Mouse (Mus musculus) ES-Bruce4 (cell line): ENCODE data around the gene BC051142. TPM values are rescaled to one million over a fixed set of nuclear protein-coding genes. Genes with fewer than 3 reads are reported as not detected.
A peak's percentile ranks its signal among the peaks of the same experiment; 100 is the strongest.

Experiments
- H3K27ac ChIP-seq: 2 replicates; pipeline ENCODE4 v1.5.1; 2012; ENCODE audit warnings: low read length, inconsistent platforms; ENCODE audit not compliant: insufficient read depth
- H3K27me3 ChIP-seq: 2 replicates; pipeline ENCODE4 v1.6.1; 2012; ENCODE audit warnings: mild to moderate bottlenecking, low read length, inconsistent platforms; ENCODE audit not compliant: control insufficient read depth, poor library complexity, insufficient read depth, severe bottlenecking
- H3K36me3 ChIP-seq: 2 replicates; pipeline ENCODE4 v1.6.1; 2012; ENCODE audit warnings: inconsistent platforms, mild to moderate bottlenecking, low read length, moderate library complexity; ENCODE audit not compliant: control insufficient read depth, poor library complexity, insufficient read depth, severe bottlenecking
- H3K4me1 ChIP-seq: one replicate; pipeline ENCODE4 v1.8.1; 2011; ENCODE audit warnings: low read length; ENCODE audit not compliant: control insufficient read depth, insufficient read depth
- H3K4me3 ChIP-seq: 2 replicates; pipeline ENCODE4 v1.5.1; 2011; ENCODE audit warnings: low read depth, mild to moderate bottlenecking, low read length
- H3K9ac ChIP-seq: 2 replicates; pipeline ENCODE4 v1.6.1; 2012; ENCODE audit warnings: low read depth, mild to moderate bottlenecking, inconsistent platforms; ENCODE audit not compliant: poor library complexity, severe bottlenecking
- H3K9me3 ChIP-seq: replicated peaks from 2 replicates; pipeline ENCODE4 v1.6.1; 2012; ENCODE audit warnings: mild to moderate bottlenecking, low read length, inconsistent platforms; ENCODE audit not compliant: control insufficient read depth, poor library complexity, insufficient read depth, severe bottlenecking
- CTCF ChIP-seq: IDR thresholded peaks from one replicate; pipeline ENCODE4 v1.8.1; 2011; ENCODE audit warnings: low read depth, low read length
- EP300 ChIP-seq: IDR thresholded peaks from 2 replicates; pipeline ENCODE4 v1.6.1; 2011; ENCODE audit warnings: low read depth, low read length; ENCODE audit not compliant: insufficient read depth
- POLR2A ChIP-seq: IDR thresholded peaks from one replicate; pipeline ENCODE4 v1.8.1; 2011; ENCODE audit warnings: low read length; ENCODE audit not compliant: insufficient read depth
- polyA plus RNA-seq: library from polyadenylated mRNA; stranded (reverse); fragments of >200 nt; gene quantifications from 2 replicates; pipeline ENCODE4 v1.2.4, GENCODE M21; 2011; ENCODE audit warnings: low read depth; ENCODE audit not compliant: missing spikeins, insufficient read depth, insufficient read length

Gene BC051142
- polyA plus RNA-seq, 1 experiment: not detected

GRCm38 (mm10) chr17:34378716-34379115 is 19.9 kb upstream of the BC051142 start:
- no peaks in the 10 kb centered on the region for H3K9me3 ChIP-seq
- H3K36me3 ChIP-seq: no peaks in the 10 kb centered on the region
- no peaks in the 10 kb centered on the region for H3K27me3 ChIP-seq
- H3K4me3 ChIP-seq: no peak overlapping the region
- H3K9ac ChIP-seq: no peak overlapping the region
- TF ChIP-seq POLR2A: no peak
- H3K4me1 ChIP-seq: peaks cover 4% of the 10 kb centered on the region
- H3K27ac ChIP-seq: no peak overlapping the region

- Histone ChIP-seq H3K27ac (no peak overlapping the region), H3K9me3 (no peaks in the 10 kb centered on the region), H3K4me1 (peaks cover 4% of the 10 kb centered on the region), H3K27me3 (no peaks in the 10 kb centered on the region), H3K4me3 (no peak overlapping the region), H3K9ac (no peak overlapping the region), H3K36me3 (no peaks in the 10 kb centered on the region)
- TF ChIP-seq EP300: no peak
- no peak for TF ChIP-seq CTCF
- TF ChIP-seq POLR2A: no peak
Observed at GRCm38 (mm10) chr17:34379451-34379850, 19.2 kb upstream of the BC051142 start.

GRCm38 (mm10) chr17:34381876-34382275 is 16.7 kb upstream of the BC051142 start:
- 0 out of 2 replicates have a peak overlapping the region, but pooled peaks have one; percentile 6 for H3K27ac ChIP-seq
- peaks cover 4% of the 10 kb centered on the region for H3K4me1 ChIP-seq
- no peaks in the 10 kb centered on the region for H3K9me3 ChIP-seq
- no peaks in the 10 kb centered on the region for H3K36me3 ChIP-seq
- no peaks in the 10 kb centered on the region for H3K27me3 ChIP-seq
- no peak overlapping the region for H3K9ac ChIP-seq
- TF ChIP-seq EP300: no peak
- no peak for TF ChIP-seq CTCF
- TF ChIP-seq POLR2A: no peak
- no peak overlapping the region for H3K4me3 ChIP-seq

- no peak overlapping the region for H3K4me3 ChIP-seq
- H3K9ac ChIP-seq: no peak overlapping the region
- peak; percentile 75 for TF ChIP-seq CTCF
- no peak for TF ChIP-seq EP300
- no peak for TF ChIP-seq POLR2A
- no peaks in the 10 kb centered on the region for H3K9me3 ChIP-seq
- H3K36me3 ChIP-seq: no peaks in the 10 kb centered on the region
- H3K4me1 ChIP-seq: peaks cover 4% of the 10 kb centered on the region
- no peaks in the 10 kb centered on the region for H3K27me3 ChIP-seq
- no peak overlapping the region for H3K27ac ChIP-seq
Observed at GRCm38 (mm10) chr17:34383212-34383611, 15.4 kb upstream of the BC051142 start.

GRCm38 (mm10) chr17:34384699-34385098 is 13.9 kb upstream of the BC051142 start:
- Histone ChIP-seq H3K9ac (no peak overlapping the region), H3K27me3 (no peaks in the 10 kb centered on the region), H3K4me1 (peaks cover 4% of the 10 kb centered on the region), H3K27ac (no peak overlapping the region), H3K4me3 (no peak overlapping the region), H3K9me3 (no peaks in the 10 kb centered on the region), H3K36me3 (no peaks in the 10 kb centered on the region)
- no peak for TF ChIP-seq EP300
- no peak for TF ChIP-seq CTCF
- no peak for TF ChIP-seq POLR2A

- Histone ChIP-seq H3K9ac (no peak overlapping the region), H3K27me3 (no peaks in the 10 kb centered on the region), H3K27ac (no peak overlapping the region), H3K4me1 (peaks cover 1% of the 10 kb centered on the region), H3K9me3 (no peaks in the 10 kb centered on the region), H3K36me3 (no peaks in the 10 kb centered on the region), H3K4me3 (no peak overlapping the region)
- TF ChIP-seq POLR2A (no peak), CTCF (no peak), EP300 (no peak)
Observed at GRCm38 (mm10) chr17:34386656-34387055, 12.0 kb upstream of the BC051142 start.
